Mouse (Mus musculus): ENCODE results near the gene Ucp2.

DNA sequence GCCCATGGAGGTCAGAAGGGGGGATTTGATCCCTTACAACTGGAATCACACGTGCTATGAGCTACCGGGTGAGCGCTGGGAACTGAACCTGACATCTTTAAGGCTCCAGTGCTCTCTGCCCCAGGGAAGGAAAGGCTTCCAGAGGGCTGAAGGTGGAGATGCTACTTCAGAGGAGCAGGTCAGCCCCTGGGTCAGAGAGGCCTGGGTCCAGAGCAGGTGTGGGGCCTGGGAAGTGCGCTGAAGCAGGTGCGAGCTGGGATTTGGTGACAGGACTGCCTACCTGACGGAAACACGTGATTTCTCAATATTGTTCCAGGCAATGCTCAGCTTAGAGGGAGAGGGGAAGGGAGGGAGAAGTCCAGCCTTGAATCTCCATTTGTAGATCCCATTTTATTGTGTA lies 28.9 kb upstream of the Ucp2 start:
- TF ChIP-seq CTCF (IDR thresholded peaks at IDR 0.05; ENCODE audit: low read depth) (no peak), EP300 (IDR thresholded peaks at IDR 0.05; ENCODE audit: low read depth) (no peak)

All from liver, embryonic 14.5 days (tissue).